Mouse (Mus musculus) testis, adult 2 months (tissue): ENCODE results near the gene Lexm.

Source experiments
- CTCF ChIP-seq: fragments of 200-500 bp; IDR thresholded peaks from 2 replicates; pipeline ENCODE4 v1.5.1; 2012; ENCODE audit warnings: low read depth, mild to moderate bottlenecking, inconsistent platforms, low read length, moderate library complexity; ENCODE audit not compliant: control insufficient read depth, insufficient read depth, insufficient replicate concordance
- POLR2A ChIP-seq: fragments of 200-500 bp; IDR thresholded peaks from 2 replicates; pipeline ENCODE4 v1.6.1; 2012; ENCODE audit warnings: low read depth, mild to moderate bottlenecking, inconsistent platforms, low read length, moderate library complexity; ENCODE audit not compliant: control insufficient read depth

DNA sequence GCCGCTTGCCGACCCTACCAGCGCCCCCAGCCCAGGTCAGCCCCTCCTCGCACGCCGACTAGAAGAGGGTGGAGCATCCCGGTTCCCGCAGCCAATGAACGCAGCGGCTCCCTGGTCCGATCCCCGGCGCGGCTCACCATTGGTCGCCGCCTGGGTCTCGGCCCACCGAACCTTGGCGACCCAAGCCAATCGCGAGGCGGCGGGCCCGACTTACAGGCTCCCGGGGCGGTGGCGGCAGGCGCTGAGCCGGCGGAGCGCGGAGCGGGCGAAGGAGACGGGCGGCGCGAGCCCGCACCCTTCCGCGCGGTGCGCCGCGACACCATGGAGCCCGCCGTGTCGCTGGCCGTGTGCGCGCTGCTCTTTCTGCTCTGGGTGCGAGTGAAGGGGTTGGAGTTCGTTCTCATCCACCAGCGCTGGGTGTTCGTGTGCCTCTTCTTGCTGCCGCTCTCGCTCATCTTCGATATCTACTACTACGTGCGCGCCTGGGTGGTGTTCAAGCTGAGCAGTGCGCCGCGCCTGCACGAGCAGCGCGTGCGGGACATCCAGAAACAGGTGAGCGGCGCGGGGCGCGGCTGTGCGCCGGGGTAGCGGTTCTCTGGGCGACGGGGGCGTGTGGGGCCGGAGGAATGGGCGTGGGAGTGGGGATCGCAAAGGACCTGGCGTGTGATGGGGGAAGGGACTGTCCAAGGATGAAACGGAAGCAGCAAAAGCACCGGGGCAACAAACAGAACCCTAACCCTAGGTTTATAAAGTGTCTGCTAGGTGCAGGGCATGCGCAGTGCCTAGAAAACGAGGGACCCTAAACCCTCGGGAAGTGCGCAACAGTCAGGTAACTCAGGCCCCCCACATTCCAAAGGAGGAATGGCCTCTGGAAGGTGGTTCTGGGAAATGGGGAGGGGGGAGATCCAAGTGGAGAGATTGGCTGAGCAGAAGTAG lies 55.9 kb downstream of the Lexm start, which contains the start of gene Dhcr24:
- TF ChIP-seq CTCF (no peak), POLR2A (peak; percentile 58; the same call in 1 of the 2 replicates)
